Mouse (Mus musculus) lung, adult 2 months (tissue): ENCODE measurements around the gene Tmem140.

ENCODE experiments used
- CTCF ChIP-seq: fragments of 200-500 bp; IDR thresholded peaks from 2 replicates; pipeline ENCODE4 v1.5.1; 2011; ENCODE audit warnings: mild to moderate bottlenecking, low read length, control low read depth; ENCODE audit not compliant: insufficient read depth
- POLR2A ChIP-seq: fragments of 200-500 bp; IDR thresholded peaks from 2 replicates; pipeline ENCODE4 v1.6.1; 2011; ENCODE audit warnings: low read depth, mild to moderate bottlenecking, control low read depth, low read length, borderline replicate concordance; ENCODE audit errors: extremely low read depth

DNA sequence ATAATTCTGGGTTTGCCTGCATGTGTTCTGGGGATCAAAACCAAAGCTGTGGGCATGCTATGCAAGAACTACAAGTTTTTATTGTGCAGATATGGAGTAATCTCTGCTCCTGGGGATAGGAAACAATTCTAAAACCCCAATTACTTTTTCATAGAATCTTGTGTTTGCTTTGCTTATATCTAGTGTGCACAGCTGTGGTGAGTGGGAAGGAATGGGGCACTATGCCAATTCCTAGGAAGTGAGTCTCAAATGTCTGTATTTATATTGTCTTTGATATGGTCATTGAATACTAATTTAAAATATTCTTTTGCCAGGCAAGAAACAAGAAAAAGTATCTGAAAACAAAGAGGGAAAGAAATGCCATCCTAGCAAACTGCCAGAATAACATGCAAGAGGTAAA lies 38.5 kb upstream of the Tmem140 start:
- TF ChIP-seq CTCF (no peak), POLR2A (no peak)
